Mouse (Mus musculus) left cerebral cortex, adult 2 months (tissue): Measurements from ENCODE around the gene Prdm1. TPM values are rescaled to one million over a fixed set of nuclear protein-coding genes. Genes with fewer than 3 reads are reported as not detected.

Source experiments
- DNase-seq, 2 experiments: peaks; one replicate each; pipeline ENCODE4 v3.0.0; 2021 to 2022; ENCODE audit warnings: low spot score in 2 of 2, mixed read lengths in 1 of 2; ENCODE audit errors: extremely low spot score in 1 of 2
- H3K27ac ChIP-seq: fragments of 200-600 bp; 2 replicates; pipeline ENCODE4 v1.8.1; 2022
- H3K4me3 ChIP-seq: fragments of 200-600 bp; 2 replicates; pipeline ENCODE4 v1.8.1; 2022
- CTCF ChIP-seq: fragments of 200-600 bp; IDR thresholded peaks from 2 replicates; pipeline ENCODE4 v1.8.1; 2022; ENCODE audit warnings: antibody characterized with exemption, mild to moderate bottlenecking, moderate library complexity
- intact Hi-C: fragments of 180-260 bp; cut with DNase I; formaldehyde crosslinking; loops from one replicate; pipeline ENCODE4 v1.15.1; 2025
- total RNA-seq, 2 experiments: library from RNA; stranded (reverse); gene quantifications; 2 replicates each; pipeline ENCODE4 v1.2.3; 2021

Gene Prdm1
- total RNA-seq, 2 experiments from 2014 or later, result 0.93 to 0.94 TPM

GRCm38 (mm10) chr10:44463856-44464255 lies 64.4 kb downstream of the Prdm1 start:
- DNase-seq, result no peak
- no peak for TF ChIP-seq CTCF
- intact Hi-C loops, result no loop called here
- Histone ChIP-seq H3K4me3 (no peak overlapping the region), H3K27ac (no peak overlapping the region)

GRCm38 (mm10) chr10:44462351-44462750 lies 66.0 kb downstream of the Prdm1 start:
- intact Hi-C loops, result no loop called here
- Histone ChIP-seq H3K4me3 (no peak overlapping the region), H3K27ac (no peak overlapping the region)
- no peak for DNase-seq
- no peak for TF ChIP-seq CTCF

DNA sequence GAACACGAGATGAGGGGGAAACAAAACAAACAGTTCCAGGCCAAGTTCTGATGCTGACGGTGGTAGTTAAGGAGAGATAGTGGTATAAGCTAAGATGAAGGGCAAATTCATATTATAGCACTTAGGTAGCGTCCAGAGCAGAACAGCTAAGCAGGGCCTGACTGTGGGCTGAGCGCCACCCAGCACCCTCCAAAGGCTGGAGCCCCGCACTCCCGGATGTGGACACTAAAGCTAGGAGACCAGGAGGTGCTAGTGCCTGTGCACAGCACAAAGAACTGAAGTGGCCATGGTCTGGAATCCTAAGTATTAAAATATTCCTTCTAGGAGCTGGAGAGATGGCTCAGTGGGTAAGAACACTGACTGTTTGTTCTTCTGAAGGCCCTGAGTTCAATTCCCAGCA lies 67.2 kb downstream of the Prdm1 start:
- Histone ChIP-seq H3K4me3 (no peak overlapping the region), H3K27ac (no peak overlapping the region)
- intact Hi-C loops, result no loop called here
- no peak for TF ChIP-seq CTCF
- DNase-seq, result no peak

DNA sequence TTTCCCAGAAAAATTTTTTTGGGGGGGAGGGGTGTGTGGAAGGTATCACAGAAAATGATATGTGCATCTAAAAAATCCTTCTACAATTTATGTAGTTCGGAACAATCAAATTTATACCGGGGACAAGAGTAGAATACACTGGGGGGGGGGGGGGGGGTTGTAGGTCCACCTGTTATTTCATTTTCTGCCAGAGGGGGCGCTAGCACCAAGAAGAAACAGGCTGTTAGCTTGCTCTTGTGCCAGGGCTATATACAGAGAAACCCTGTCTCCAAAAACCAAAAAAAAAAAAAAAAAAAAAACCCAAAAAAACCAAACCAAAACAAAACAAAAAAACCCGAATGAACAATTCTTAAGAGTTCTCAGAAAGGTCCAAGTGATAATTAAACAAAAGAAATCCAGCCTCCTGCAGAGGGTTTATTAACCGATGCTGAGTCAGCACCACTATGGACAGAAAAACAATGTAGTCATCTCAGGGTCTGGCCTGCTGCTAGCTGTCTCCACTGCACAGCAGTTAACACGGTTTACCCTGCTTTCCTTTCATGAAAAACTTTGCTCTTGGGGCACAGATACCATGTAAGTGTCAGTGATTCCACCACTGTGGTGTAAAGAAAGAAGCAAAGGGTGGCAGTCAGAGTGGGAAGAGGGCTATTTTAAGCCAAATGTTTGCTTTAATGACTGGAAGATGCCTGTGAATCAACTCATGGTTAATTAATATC lies 68.0 kb downstream of the Prdm1 start:
- Histone ChIP-seq H3K27ac (no peak overlapping the region), H3K4me3 (no peak overlapping the region)
- DNase-seq, result no peak
- intact Hi-C loops, result no loop called here
- peak; percentile 54 for TF ChIP-seq CTCF

GRCm38 (mm10) chr10:44459321-44460000 lies 68.8 kb downstream of the Prdm1 start:
- intact Hi-C loops, result loop anchor here (1.0 to 5.0 kb wide), 4 partner anchors 69 to 1023 kb away; partner anchors contain the start of gene Prdm1
- no peak for DNase-seq

GRCm38 (mm10) chr10:44458534-44459315 lies 69.6 kb downstream of the Prdm1 start:
- H3K27ac ChIP-seq, result no peak overlapping the region; the same call in 1 of the 2 replicates
- intact Hi-C loops, result loop anchor here (1.0 to 5.0 kb wide), 4 partner anchors 70 to 1024 kb away; partner anchors contain the start of gene Prdm1

More at GRCm38 (mm10) chr10:44459321-44460000, 68.8 kb downstream of the Prdm1 start:
- H3K27ac ChIP-seq, result no peak overlapping the region
- no peak for TF ChIP-seq CTCF
- H3K4me3 ChIP-seq, result peak overlapping the region; percentile 51; the same call in 1 of the 2 replicates

GRCm38 (mm10) chr10:44457791-44458533 lies 70.3 kb downstream of the Prdm1 start:
- no peak for DNase-seq
- intact Hi-C loops, result loop anchor here (2.0 to 5.0 kb wide), 3 partner anchors 71 to 1024 kb away; partner anchors contain the start of gene Prdm1
- TF ChIP-seq CTCF, result no peak
- H3K27ac ChIP-seq, result no peak overlapping the region
- H3K4me3 ChIP-seq, result peak overlapping the region; percentile 51

More at GRCm38 (mm10) chr10:44458534-44459315, 69.6 kb downstream of the Prdm1 start:
- TF ChIP-seq CTCF, result peak; percentile 30
- peak; percentile 28 to 33 for DNase-seq
- H3K4me3 ChIP-seq, result peak overlapping the region; percentile 51

GRCm38 (mm10) chr10:44456757-44457595 lies 71.3 kb downstream of the Prdm1 start:
- intact Hi-C loops, result loop anchor here (5.0 kb wide), 2 partner anchors 590 to 1025 kb away; no protein-coding TSS in a partner anchor
- TF ChIP-seq CTCF, result no peak
- DNase-seq, result no peak
- H3K4me3 ChIP-seq, result peak overlapping the region; percentile 51
- no peak overlapping the region for H3K27ac ChIP-seq

DNA sequence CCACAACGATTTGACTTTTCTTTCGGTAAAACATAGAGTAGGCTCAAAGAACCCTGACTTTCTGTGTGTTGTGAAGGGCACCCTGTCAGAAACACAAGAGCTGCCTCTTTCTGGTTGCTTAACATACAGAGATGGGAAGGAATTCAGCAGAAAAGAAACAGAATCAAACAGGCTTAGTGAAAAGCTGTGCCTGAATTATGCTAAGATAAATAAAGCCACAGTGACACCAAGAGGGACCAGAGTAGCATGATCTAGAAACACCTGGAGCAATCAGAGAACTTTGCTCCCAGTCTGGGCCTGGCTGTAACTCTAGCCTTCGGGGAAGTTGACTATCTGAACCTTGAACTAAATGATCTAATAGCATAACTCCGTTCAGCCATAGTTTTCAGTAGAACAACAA lies 73.5 kb downstream of the Prdm1 start:
- DNase-seq, result no peak
- TF ChIP-seq CTCF, result peak; percentile 32
- intact Hi-C loops, result loop anchor here (2.0 to 5.0 kb wide), 4 partner anchors 126 to 1028 kb away; no protein-coding TSS in a partner anchor
- Histone ChIP-seq H3K4me3 (no peak overlapping the region), H3K27ac (no peak overlapping the region)

- no peak overlapping the region for H3K4me3 ChIP-seq
- intact Hi-C loops, result loop anchor here (2.0 kb wide), 2 partner anchors 125 to 161 kb away; no protein-coding TSS in a partner anchor
- no peak overlapping the region for H3K27ac ChIP-seq
- no peak for DNase-seq
- TF ChIP-seq CTCF, result no peak
Measured at GRCm38 (mm10) chr10:44454111-44454510, 74.2 kb downstream of the Prdm1 start.
